Mouse (Mus musculus): ENCODE results near the gene Gm45837. TPM values are rescaled to one million over a fixed set of nuclear protein-coding genes. Genes with fewer than 3 reads are reported as not detected.

Gm45837 gene
- polyA plus RNA-seq, 2 experiments, result not detected

- Histone ChIP-seq H3K4me3 (ENCODE audit: insufficient read depth in 1 of 2, low read depth in 2 of 2, low read length in 2 of 2) (no peak overlapping the region), H3K4me2 (ENCODE audit: low read depth) (no peak overlapping the region), H3K9me3 (ENCODE audit: control insufficient read depth, low read length) (no peaks in the 10 kb centered on the region), H3K4me1 (replicated peaks; ENCODE audit: control insufficient read depth in 2 of 2, insufficient read depth in 2 of 2, low read length in 1 of 2) (no peaks in the 10 kb centered on the region), H3K27me3 (ENCODE audit: control insufficient read depth, insufficient read depth, low read length) (no peaks in the 10 kb centered on the region), H3K9ac (replicated peaks) (no peak overlapping the region), H3K27ac (no peak overlapping the region), H3K36me3 (replicated peaks; ENCODE audit: control insufficient read depth, insufficient read depth, low read depth) (no peaks in the 10 kb centered on the region)
- TF ChIP-seq CTCF (IDR thresholded peaks at IDR 0.05; ENCODE audit: low read depth), result no peak
- TF ChIP-seq EP300 (IDR thresholded peaks at IDR 0.05; ENCODE audit: low read depth), result no peak
- 50% methylated on average over 9 of the region's 9 CpGs for WGBS (ENCODE audit: insufficient replicate concordance)
- DNase-seq (ENCODE audit: low read depth in 3 of 3, low spot score in 3 of 3) (no peak), ATAC-seq (ENCODE audit: insufficient read depth) (no peak)
Measured at GRCm38 (mm10) chr7:101483498-101484115, 72.9 kb downstream of the Gm45837 start.

GRCm38 (mm10) chr7:101487102-101487501 lies 76.4 kb downstream of the Gm45837 start:
- DNase-seq (ENCODE audit: low read depth in 3 of 3, low spot score in 3 of 3), result no peak
- no peaks in the 10 kb centered on the region for H3K36me3 ChIP-seq (replicated peaks; ENCODE audit: control insufficient read depth, insufficient read depth, low read depth)
- WGBS (ENCODE audit: insufficient replicate concordance), result 53% methylated on average over 5 of the region's 5 CpGs
- no peak overlapping the region for H3K27ac ChIP-seq
- H3K4me2 ChIP-seq (ENCODE audit: low read depth), result no peak overlapping the region
- no peaks in the 10 kb centered on the region for H3K4me1 ChIP-seq (replicated peaks; ENCODE audit: control insufficient read depth in 2 of 2, insufficient read depth in 2 of 2, low read length in 1 of 2)
- H3K27me3 ChIP-seq (ENCODE audit: control insufficient read depth, insufficient read depth, low read length), result no peaks in the 10 kb centered on the region
- TF ChIP-seq EP300 (IDR thresholded peaks at IDR 0.05; ENCODE audit: low read depth) (no peak), CTCF (IDR thresholded peaks at IDR 0.05; ENCODE audit: low read depth) (no peak)
- no peak for ATAC-seq (ENCODE audit: insufficient read depth)
- no peaks in the 10 kb centered on the region for H3K9me3 ChIP-seq (ENCODE audit: control insufficient read depth, low read length)
- H3K4me3 ChIP-seq (ENCODE audit: insufficient read depth in 1 of 2, low read depth in 2 of 2, low read length in 2 of 2), result no peak overlapping the region
- no peak overlapping the region for H3K9ac ChIP-seq (replicated peaks)

GRCm38 (mm10) chr7:101490952-101491351 lies 80.3 kb downstream of the Gm45837 start:
- Histone ChIP-seq H3K4me1 (replicated peaks; ENCODE audit: control insufficient read depth in 2 of 2, insufficient read depth in 2 of 2, low read length in 1 of 2) (no peaks in the 10 kb centered on the region), H3K9ac (replicated peaks) (no peak overlapping the region), H3K9me3 (ENCODE audit: control insufficient read depth, low read length) (no peaks in the 10 kb centered on the region), H3K27ac (no peak overlapping the region), H3K27me3 (ENCODE audit: control insufficient read depth, insufficient read depth, low read length) (no peaks in the 10 kb centered on the region), H3K4me2 (ENCODE audit: low read depth) (no peak overlapping the region), H3K36me3 (replicated peaks; ENCODE audit: control insufficient read depth, insufficient read depth, low read depth) (no peaks in the 10 kb centered on the region), H3K4me3 (ENCODE audit: insufficient read depth in 1 of 2, low read depth in 2 of 2, low read length in 2 of 2) (no peak overlapping the region)
- ATAC-seq (ENCODE audit: insufficient read depth) (no peak), DNase-seq (ENCODE audit: low read depth in 3 of 3, low spot score in 3 of 3) (no peak)
- 36% methylated on average over 4 of the region's 4 CpGs for WGBS (ENCODE audit: insufficient replicate concordance)
- no peak for TF ChIP-seq CTCF (IDR thresholded peaks at IDR 0.05; ENCODE audit: low read depth)
- no peak for TF ChIP-seq EP300 (IDR thresholded peaks at IDR 0.05; ENCODE audit: low read depth)

GRCm38 (mm10) chr7:101498385-101498784 lies 87.7 kb downstream of the Gm45837 start:
- Histone ChIP-seq H3K36me3 (replicated peaks; ENCODE audit: control insufficient read depth, insufficient read depth, low read depth) (no peaks in the 10 kb centered on the region), H3K9me3 (ENCODE audit: control insufficient read depth, low read length) (no peaks in the 10 kb centered on the region), H3K4me1 (replicated peaks; ENCODE audit: control insufficient read depth in 2 of 2, insufficient read depth in 2 of 2, low read length in 1 of 2) (no peaks in the 10 kb centered on the region), H3K4me2 (ENCODE audit: low read depth) (no peak overlapping the region), H3K27ac (no peak overlapping the region), H3K9ac (replicated peaks) (no peak overlapping the region), H3K27me3 (ENCODE audit: control insufficient read depth, insufficient read depth, low read length) (no peaks in the 10 kb centered on the region), H3K4me3 (ENCODE audit: insufficient read depth in 1 of 2, low read depth in 2 of 2, low read length in 2 of 2) (no peak overlapping the region)
- WGBS (ENCODE audit: insufficient replicate concordance), result 51% methylated on average over 3 of the region's 3 CpGs
- ATAC-seq (ENCODE audit: insufficient read depth) (no peak), DNase-seq (ENCODE audit: low read depth in 3 of 3, low spot score in 3 of 3) (no peak)
- TF ChIP-seq EP300 (IDR thresholded peaks at IDR 0.05; ENCODE audit: low read depth) (no peak), CTCF (IDR thresholded peaks at IDR 0.05; ENCODE audit: low read depth) (no peak)

- Histone ChIP-seq H3K4me3 (ENCODE audit: insufficient read depth in 1 of 2, low read depth in 2 of 2, low read length in 2 of 2) (no peak overlapping the region), H3K36me3 (replicated peaks; ENCODE audit: control insufficient read depth, insufficient read depth, low read depth) (no peaks in the 10 kb centered on the region), H3K4me2 (ENCODE audit: low read depth) (no peak overlapping the region), H3K27me3 (ENCODE audit: control insufficient read depth, insufficient read depth, low read length) (no peaks in the 10 kb centered on the region; the same call in none of the 2 replicates), H3K27ac (no peak overlapping the region), H3K9me3 (ENCODE audit: control insufficient read depth, low read length) (no peaks in the 10 kb centered on the region), H3K4me1 (replicated peaks; ENCODE audit: control insufficient read depth in 2 of 2, insufficient read depth in 2 of 2, low read length in 1 of 2) (peaks cover 0 to 2% of the 10 kb centered on the region in 2 experiments; a peak in 2 of 4 replicates), H3K9ac (replicated peaks) (no peak overlapping the region)
- TF ChIP-seq CTCF (IDR thresholded peaks at IDR 0.05; ENCODE audit: low read depth) (no peak), EP300 (IDR thresholded peaks at IDR 0.05; ENCODE audit: low read depth) (no peak)
- WGBS (ENCODE audit: insufficient replicate concordance), result 40% methylated on average over 10 of the region's 10 CpGs
- DNase-seq (ENCODE audit: low read depth in 3 of 3, low spot score in 3 of 3) (no peak), ATAC-seq (ENCODE audit: insufficient read depth) (no peak)
Measured at GRCm38 (mm10) chr7:101499251-101499650, 88.6 kb downstream of the Gm45837 start.

Measured in liver, embryonic 14.5 days (tissue).